ENCODE assay signal across 9 mouse cellular contexts in genomic region chr8:111941101-111941454, GRCm38 (mm10). TPM values are rescaled to one million over a fixed set of nuclear protein-coding genes. Genes with fewer than 3 reads are reported as not detected.
DNase-seq lines count a peak whose midpoint lies in the region; ATAC-seq and TF ChIP-seq lines count a peak whose summit lies in the region.
"Had no signal": no experiment of that assay in that cellular context is flagged by ENCODE, and none has a peak within 500 bp of the region (broad histone marks: within the 10 kb centered on the region; RNA-seq: fewer than 3 reads in every experiment).

No protein-coding gene starts in this region.

- H3K4me1 ChIP-seq in embryonic facial prominence, embryonic 15.5 days, result peaks cover 21% of the 10 kb centered on the region
- peaks cover 7 to 17% of the 10 kb centered on the region in 2 experiments for H3K4me1 ChIP-seq in heart, embryonic 14.5 days (ENCODE audit: control insufficient read depth in 2 of 2, insufficient read depth in 2 of 2, low read length in 2 of 2)
- H3K4me1 ChIP-seq in kidney, embryonic 16.5 days (ENCODE audit: insufficient read depth, low read length), result peaks cover 13% of the 10 kb centered on the region
- H3K4me1 ChIP-seq in lung, postnatal 0 days (ENCODE audit: insufficient read depth, low read depth, low read length), result peaks cover 15% of the 10 kb centered on the region; the same call in 1 of the 2 replicates

- H3K4me3 ChIP-seq in embryonic facial prominence, embryonic 15.5 days (replicated peaks), result peak overlapping the region; percentile 99
- H3K4me3 ChIP-seq in heart, embryonic 14.5 days (ENCODE audit: control insufficient read depth in 1 of 2, insufficient read depth in 1 of 2, low read depth in 1 of 2, low read length in 2 of 2), result peak overlapping the region; percentile 84 to 95
- peak overlapping the region; percentile 99 for H3K4me3 ChIP-seq in kidney, embryonic 16.5 days (ENCODE audit: low read length)
- peak overlapping the region; percentile 86 for H3K4me3 ChIP-seq in lung, postnatal 0 days (ENCODE audit: low read depth, low read length)

- no peaks in the 10 kb centered on the region for H3K9me3 ChIP-seq in embryonic facial prominence, embryonic 15.5 days (replicated peaks)
- no peaks in the 10 kb centered on the region for H3K9me3 ChIP-seq in heart, embryonic 14.5 days (ENCODE audit: control insufficient read depth, low read length)
- H3K9me3 ChIP-seq in kidney, embryonic 16.5 days (ENCODE audit: low read length), result no peaks in the 10 kb centered on the region
- H3K9me3 ChIP-seq in lung, postnatal 0 days (ENCODE audit: low read length), result no peaks in the 10 kb centered on the region

- peak; percentile 25; the same call in 1 of the 2 replicates for ATAC-seq in embryonic facial prominence, embryonic 15.5 days (ENCODE audit: insufficient number of reproducible peaks, low FRiP score, low TSS enrichment, low read depth)
- ATAC-seq in heart, embryonic 14.5 days (ENCODE audit: insufficient number of reproducible peaks, insufficient read depth, low FRiP score, low read depth), result no peak; the same call in 1 of the 2 replicates
- peak; percentile 47 for ATAC-seq in kidney, embryonic 16.5 days (ENCODE audit: low FRiP score, low TSS enrichment)
- peak; percentile 23 for ATAC-seq in lung, postnatal 0 days
- ATAC-seq in neutrophil, adult 5-6 weeks (ENCODE audit: extremely low read depth, insufficient number of reproducible peaks, low FRiP score, poor library complexity, severe bottlenecking), result peak; percentile 13; the same call in 1 of the 2 replicates

- H3K27ac ChIP-seq in embryonic facial prominence, embryonic 15.5 days (replicated peaks), result peak overlapping the region; percentile 77
- peak overlapping the region; percentile 34 to 72 for H3K27ac ChIP-seq in heart, embryonic 14.5 days (replicated peaks in 1 of 2; ENCODE audit: control insufficient read depth in 1 of 2, insufficient read depth in 1 of 2, low read depth in 2 of 2, low read length in 2 of 2)
- peak overlapping the region; percentile 82 for H3K27ac ChIP-seq in kidney, embryonic 16.5 days (ENCODE audit: low read length)
- H3K27ac ChIP-seq in lung, postnatal 0 days (ENCODE audit: low read length), result peak overlapping the region; percentile 78

- DNase-seq in CD8-positive naive resting alpha-beta T cell, adult 2 months (ENCODE audit: low read depth in 2 of 2, low spot score in 2 of 2), result peak; percentile 37 to 54
- DNase-seq in adrenal gland, adult 18-20 months (ENCODE audit: low spot score in 2 of 2), result peak; percentile 46 to 58
- peak; percentile 54 for DNase-seq in lung, postnatal 0 days (ENCODE audit: low spot score)
- peak; percentile 44 to 52 for DNase-seq in thymus, postnatal 10 days (ENCODE audit: low spot score in 2 of 2)

- H3K27me3 ChIP-seq in embryonic facial prominence, embryonic 15.5 days, result no peaks in the 10 kb centered on the region
- H3K27me3 ChIP-seq in heart, embryonic 14.5 days (ENCODE audit: control insufficient read depth, insufficient read depth, low read length), result no peaks in the 10 kb centered on the region
- no peaks in the 10 kb centered on the region for H3K27me3 ChIP-seq in kidney, embryonic 16.5 days (ENCODE audit: insufficient read depth, low read length)
- H3K27me3 ChIP-seq in lung, postnatal 0 days (replicated peaks; ENCODE audit: insufficient read depth, low read length), result no peaks in the 10 kb centered on the region

- under 1% methylated on average over 23 of the region's 23 CpGs for WGBS in embryonic facial prominence, embryonic 15.5 days
- 1% methylated on average over 23 of the region's 23 CpGs for WGBS in heart, embryonic 14.5 days
- 0% methylated on average over 23 of the region's 23 CpGs for WGBS in kidney, embryonic 16.5 days
- WGBS in lung, postnatal 0 days, result 4% methylated on average over 21 of the region's 23 CpGs

- TF ChIP-seq EP300 in lung, postnatal 0 days (IDR thresholded peaks at IDR 0.05), result no peak

- H3K36me3 ChIP-seq in embryonic facial prominence, embryonic 15.5 days, result peaks cover 33% of the 10 kb centered on the region
- H3K36me3 ChIP-seq in heart, embryonic 14.5 days (ENCODE audit: control insufficient read depth, insufficient read depth, low read length), result peaks cover 32% of the 10 kb centered on the region
- H3K36me3 ChIP-seq in kidney, embryonic 16.5 days (ENCODE audit: insufficient read depth, low read length), result peaks cover 23% of the 10 kb centered on the region; the same call in 1 of the 2 replicates
- peaks cover 11% of the 10 kb centered on the region; the same call in 1 of the 2 replicates for H3K36me3 ChIP-seq in lung, postnatal 0 days (ENCODE audit: insufficient read depth, low read length)

- peak overlapping the region; percentile 94 for H3K4me2 ChIP-seq in embryonic facial prominence, embryonic 15.5 days (replicated peaks)
- peak overlapping the region; percentile 89 for H3K4me2 ChIP-seq in heart, embryonic 14.5 days (ENCODE audit: low read length)
- H3K4me2 ChIP-seq in kidney, embryonic 16.5 days (replicated peaks; ENCODE audit: low read depth, low read length), result peak overlapping the region; percentile 93
- H3K4me2 ChIP-seq in lung, postnatal 0 days (replicated peaks; ENCODE audit: low read depth, low read length), result peak overlapping the region; percentile 81

- H3K9ac ChIP-seq in embryonic facial prominence, embryonic 15.5 days, result peak overlapping the region; percentile 70
- peak overlapping the region; percentile 83 for H3K9ac ChIP-seq in heart, embryonic 14.5 days (ENCODE audit: low read length)
- peak overlapping the region; percentile 87 for H3K9ac ChIP-seq in kidney, embryonic 16.5 days (replicated peaks; ENCODE audit: low read length)
- peak overlapping the region; percentile 92 for H3K9ac ChIP-seq in lung, postnatal 0 days (replicated peaks; ENCODE audit: low read depth)

- no peak for TF ChIP-seq CTCF in lung, postnatal 0 days (IDR thresholded peaks at IDR 0.05)

RNA-seq across cellular contexts. Expression of gene Gabarapl2, which starts 0.6 kb away (rescaled TPM):
- total RNA-seq in adrenal gland, adult 18-20 months (2021), result 100 to 1,000 TPM; 156 to 173 TPM
- polyA plus RNA-seq in embryonic facial prominence, embryonic 15.5 days (2015; fragmentation: Nextera tagmentation; extraction: Ambion mirVana), result 173 and 189 TPM in 2 replicates
- polyA plus RNA-seq in heart, embryonic 14.5 days (2014; fragmentation: Nextera tagmentation; extraction: Ambion mirVana), result 208 and 213 TPM in 2 replicates
- 197 and 202 TPM in 2 replicates for polyA plus RNA-seq in kidney, embryonic 16.5 days (2015; fragmentation: Nextera tagmentation; extraction: Ambion mirVana)
- polyA plus RNA-seq in lung, postnatal 0 days (2015; fragmentation: Nextera tagmentation; extraction: Ambion mirVana), result 287 and 320 TPM in 2 replicates
- 76.9 and 79.2 TPM in 2 replicates for total RNA-seq in neutrophil, adult 5-6 weeks (2017)

RNA-seq across cellular contexts. Expression of gene Tmem231, which starts 7.4 kb away (rescaled TPM):
- total RNA-seq in adrenal gland, adult 18-20 months (2021), result 1 to 10 TPM; 5.3 to 5.7 TPM
- polyA plus RNA-seq in embryonic facial prominence, embryonic 15.5 days (2015; fragmentation: Nextera tagmentation; extraction: Ambion mirVana), result 18.8 and 22.4 TPM in 2 replicates
- 4.1 and 4.3 TPM in 2 replicates for polyA plus RNA-seq in heart, embryonic 14.5 days (2014; fragmentation: Nextera tagmentation; extraction: Ambion mirVana)
- polyA plus RNA-seq in kidney, embryonic 16.5 days (2015; fragmentation: Nextera tagmentation; extraction: Ambion mirVana), result 20.7 and 24.6 TPM in 2 replicates
- polyA plus RNA-seq in lung, postnatal 0 days (2015; fragmentation: Nextera tagmentation; extraction: Ambion mirVana), result 5.6 and 5.9 TPM in 2 replicates
- 0.47 and 1.2 TPM in 2 replicates for total RNA-seq in neutrophil, adult 5-6 weeks (2017)

RNA-seq across cellular contexts. Expression of gene Chst5, which starts 30.8 kb away (rescaled TPM):
- total RNA-seq in adrenal gland, adult 18-20 months (2021), result not detected
- 5.1 and 5.8 TPM in 2 replicates for polyA plus RNA-seq in embryonic facial prominence, embryonic 15.5 days (2015; fragmentation: Nextera tagmentation; extraction: Ambion mirVana)
- polyA plus RNA-seq in heart, embryonic 14.5 days (2014; fragmentation: Nextera tagmentation; extraction: Ambion mirVana), result 0.12 TPM in 1 of 2 replicates, not detected in the other
- 1.3 and 1.9 TPM in 2 replicates for polyA plus RNA-seq in kidney, embryonic 16.5 days (2015; fragmentation: Nextera tagmentation; extraction: Ambion mirVana)
- 5.3 and 6.3 TPM in 2 replicates for polyA plus RNA-seq in lung, postnatal 0 days (2015; fragmentation: Nextera tagmentation; extraction: Ambion mirVana)
- total RNA-seq in neutrophil, adult 5-6 weeks (2017), result not detected in 2 replicates
- polyA plus RNA-seq: gonadal fat pad, adult 2 months had no signal

RNA-seq across cellular contexts. Expression of gene Adat1, which starts 51.0 kb away (rescaled TPM):
- 1 to 10 TPM; 3.1 to 3.4 TPM for total RNA-seq in adrenal gland, adult 18-20 months (2021)
- polyA plus RNA-seq in embryonic facial prominence, embryonic 15.5 days (2015; fragmentation: Nextera tagmentation; extraction: Ambion mirVana), result 8.3 and 10.1 TPM in 2 replicates
- 5.2 and 5.6 TPM in 2 replicates for polyA plus RNA-seq in heart, embryonic 14.5 days (2014; fragmentation: Nextera tagmentation; extraction: Ambion mirVana)
- polyA plus RNA-seq in kidney, embryonic 16.5 days (2015; fragmentation: Nextera tagmentation; extraction: Ambion mirVana), result 11.7 and 12.0 TPM in 2 replicates
- polyA plus RNA-seq in lung, postnatal 0 days (2015; fragmentation: Nextera tagmentation; extraction: Ambion mirVana), result 2.4 and 2.8 TPM in 2 replicates
- 4.9 and 8.3 TPM in 2 replicates for total RNA-seq in neutrophil, adult 5-6 weeks (2017)
